Mouse (Mus musculus) intestine, embryonic 15.5 days (tissue): ENCODE results near the gene Shcbp1. TPM values are rescaled to one million over a fixed set of nuclear protein-coding genes. Genes with fewer than 3 reads are reported as not detected.

Experiments used
- polyA plus RNA-seq: library from polyadenylated mRNA; unstranded; fragments of >200 nt; fragmentation: Nextera tagmentation; extraction: Ambion mirVana; gene quantifications from 2 replicates; pipeline ENCODE4 v1.2.1, GENCODE M21; 2015

The Shcbp1 gene
- polyA plus RNA-seq, 1 experiment from 2014 or later, result 69.6 TPM

Other genes starting within 250 kb of the Shcbp1 start
- 11.8 and 12.3 TPM in 2 replicates for gene Zfp958, start 166.4 kb downstream of the Shcbp1 start, polyA plus RNA-seq